In the genomic region with DNA sequence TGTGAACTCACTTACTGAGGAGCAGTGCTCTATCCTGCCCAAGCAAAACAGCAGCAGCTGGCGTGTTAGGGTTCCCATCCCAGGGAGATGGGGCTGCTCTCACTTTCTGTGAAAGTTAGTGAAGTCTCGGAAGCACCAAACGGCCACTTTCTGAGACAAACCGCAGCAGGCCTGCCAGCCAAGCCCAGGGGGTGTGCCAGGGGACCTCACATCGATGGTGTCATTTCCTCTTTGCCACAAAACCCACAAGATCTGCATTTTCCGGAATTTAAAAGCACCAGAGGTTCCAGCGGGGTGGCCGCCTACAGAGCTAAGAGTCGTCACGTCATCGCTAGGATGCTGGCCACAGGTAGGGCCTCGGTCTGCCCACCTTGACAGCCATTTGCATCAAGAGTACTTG, we compare ENCODE assay signal across 12 mouse cellular contexts.
A peak's percentile ranks its signal among the peaks of the same experiment; 100 is the strongest.
DNase-seq lines count a peak whose midpoint lies in the region; ATAC-seq and TF ChIP-seq lines count a peak whose summit lies in the region.
"Had no signal": no experiment of that assay in that cellular context is flagged by ENCODE, and none has a peak within 500 bp of the region (broad histone marks: within the 10 kb centered on the region; RNA-seq: fewer than 3 reads in every experiment).

No protein-coding gene starts in this region.

- no peak overlapping the region for H3K27ac ChIP-seq in lung, postnatal 0 days (ENCODE audit: low read length)
- H3K27ac ChIP-seq: embryonic facial prominence, embryonic 12.5 days; hindbrain, postnatal 0 days; neural tube, embryonic 13.5 days had no signal

- TF ChIP-seq CTCF in lung, postnatal 0 days (IDR thresholded peaks at IDR 0.05) = no peak

- DNase-seq in lung, postnatal 0 days (ENCODE audit: low spot score) = peak; percentile 48
- DNase-seq in lung, postnatal 14 days = no peak
- no peak for DNase-seq in kidney, postnatal 10 days
- DNase-seq in cerebellum, postnatal 10 days = no peak
- DNase-seq in frontal cortex, postnatal 14 days (ENCODE audit: low spot score in 2 of 2) = no peak
- DNase-seq in left cerebral cortex, postnatal 4 days = no peak

- TF ChIP-seq EP300 in lung, postnatal 0 days (IDR thresholded peaks at IDR 0.05) = no peak

- no peak for ATAC-seq in lung, postnatal 0 days
- peak; percentile 93 for ATAC-seq in inflammation-experienced regulatory T-cells, adult 6 months
- ATAC-seq: hindbrain, postnatal 0 days; Patski had no signal

- peaks cover 4% of the 10 kb centered on the region; the same call in 1 of the 2 replicates for H3K4me1 ChIP-seq in lung, postnatal 0 days (ENCODE audit: insufficient read depth, low read depth, low read length)

- no peak overlapping the region for H3K4me3 ChIP-seq in lung, postnatal 0 days (ENCODE audit: low read depth, low read length)
- no peak overlapping the region for H3K4me3 ChIP-seq in myocyte
- H3K4me3 ChIP-seq: embryonic facial prominence, embryonic 12.5 days; neural tube, embryonic 13.5 days had no signal

- no peak overlapping the region for H3ac ChIP-seq in myocyte (ENCODE audit: control insufficient read depth, insufficient read length)

- intact Hi-C loops in left cerebral cortex, postnatal 4 days (cut with DNase I) = no loop called here

- no peak overlapping the region for H3K4me2 ChIP-seq in lung, postnatal 0 days (replicated peaks; ENCODE audit: low read depth, low read length)
- peak overlapping the region; percentile 61 for H3K4me2 ChIP-seq in myocyte (ENCODE audit: low read depth)
- H3K4me2 ChIP-seq: embryonic facial prominence, embryonic 12.5 days; neural tube, embryonic 13.5 days had no signal

- no peaks in the 10 kb centered on the region for H3K79me2 ChIP-seq in myocyte (ENCODE audit: control insufficient read depth, insufficient read depth)

- no peaks in the 10 kb centered on the region for H3K27me3 ChIP-seq in lung, postnatal 0 days (replicated peaks; ENCODE audit: insufficient read depth, low read length)
- no peaks in the 10 kb centered on the region for H3K27me3 ChIP-seq in myocyte (ENCODE audit: control insufficient read depth, insufficient read depth, insufficient read length)
- H3K27me3 ChIP-seq: embryonic facial prominence, embryonic 12.5 days; neural tube, embryonic 13.5 days; Patski had no signal

- no peak for TF ChIP-seq POLR2A in myocyte (IDR thresholded peaks at IDR 0.05; ENCODE audit: insufficient read length, low read depth)

- H3K9me3 ChIP-seq in lung, postnatal 0 days (ENCODE audit: low read length) = no peaks in the 10 kb centered on the region
- H3K9me3 ChIP-seq: embryonic facial prominence, embryonic 12.5 days; neural tube, embryonic 13.5 days had no signal

- H3K36me3 ChIP-seq in lung, postnatal 0 days (ENCODE audit: insufficient read depth, low read length) = no peaks in the 10 kb centered on the region
- no peaks in the 10 kb centered on the region for H3K36me3 ChIP-seq in myocyte (ENCODE audit: control insufficient read depth, insufficient read depth)
- H3K36me3 ChIP-seq: embryonic facial prominence, embryonic 12.5 days had no signal

- WGBS in lung, postnatal 0 days = 77% methylated on average over 12 of the region's 12 CpGs

- H3K9ac ChIP-seq in lung, postnatal 0 days (replicated peaks; ENCODE audit: low read depth) = no peak overlapping the region
- H3K9ac ChIP-seq: embryonic facial prominence, embryonic 12.5 days; neural tube, embryonic 13.5 days had no signal

TF ChIP-seq in myocyte, 11 proteins besides CTCF, POLR2A, EP300 and RAD21:
- TF ChIP-seq REST (IDR thresholded peaks at IDR 0.05; ENCODE audit: insufficient read depth, insufficient read length) (no peak), SRF (IDR thresholded peaks at IDR 0.05; ENCODE audit: control insufficient read depth, insufficient read length, low read depth) (no peak), MYOD1 (IDR thresholded peaks at IDR 0.05; ENCODE audit: control insufficient read depth in 1 of 3, insufficient read length in 2 of 3, low read depth in 2 of 3) (no peak), TCF3 (IDR thresholded peaks at IDR 0.05; ENCODE audit: insufficient read length, low read depth) (no peak), TCF12 (IDR thresholded peaks at IDR 0.05; ENCODE audit: insufficient read depth, poor library complexity, severe bottlenecking) (no peak), USF1 (IDR thresholded peaks at IDR 0.05; ENCODE audit: low read depth) (no peak), MYOG (IDR thresholded peaks at IDR 0.05; ENCODE audit: control insufficient read depth in 1 of 3, insufficient read depth in 1 of 3, insufficient read length in 2 of 3, low read depth in 2 of 3) (no peak), CEBPB (IDR thresholded peaks at IDR 0.05; ENCODE audit: insufficient read depth, poor library complexity, severe bottlenecking) (no peak), E2F4 (IDR thresholded peaks at IDR 0.05; ENCODE audit: insufficient read depth) (no peak), POLR2AphosphoS2 (IDR thresholded peaks at IDR 0.05; ENCODE audit: insufficient read length, low read depth) (no peak)
